Mouse (Mus musculus): ENCODE results near the gene Pttg1.
A peak's percentile ranks its signal among the peaks of the same experiment; 100 is the strongest.

Pttg1 gene

GRCm38 (mm10) chr11:43425824-43426413 lies at the start of gene Pttg1:
Pttg1 (minus strand) TSS chr11:43426251.
- peak; percentile 73 for DNase-seq (ENCODE audit: low spot score)

DNA sequence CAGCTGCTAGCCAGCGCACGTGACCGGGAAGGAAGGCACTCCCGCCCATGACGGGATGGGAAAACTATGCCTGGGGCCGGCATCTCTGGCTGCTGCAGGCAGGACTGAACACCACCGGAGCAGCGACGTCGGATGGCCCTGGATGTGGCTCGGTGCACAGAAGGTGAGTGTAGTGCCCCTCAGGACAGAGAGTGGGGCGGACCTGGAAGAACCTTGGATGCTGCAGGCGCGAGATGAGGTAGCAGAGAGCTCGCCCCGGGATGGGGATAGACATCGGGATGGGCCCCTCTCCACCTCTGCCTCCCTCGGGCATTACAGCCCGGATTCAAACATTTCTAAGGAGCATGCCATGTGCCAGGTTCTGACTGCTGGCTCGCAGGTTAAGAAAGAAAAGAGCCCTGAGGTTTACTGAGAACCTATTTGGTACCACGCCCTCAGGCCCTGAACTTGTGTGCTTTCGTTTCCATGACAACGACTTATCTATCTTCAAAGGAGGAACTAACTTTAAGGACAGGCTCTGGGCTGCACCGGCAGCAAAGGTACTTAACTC lies 48.2 kb upstream of the Pttg1 start, which contains the start of gene C1qtnf2:
Gene C1qtnf2 (plus strand): TSS at position 52 of the 550 bp plus-strand sequence.
- DNase-seq (ENCODE audit: low spot score), result no peak

GRCm38 (mm10) chr11:43473635-43474224 lies 47.7 kb upstream of the Pttg1 start:
- no peak for DNase-seq (ENCODE audit: low spot score)

DNA sequence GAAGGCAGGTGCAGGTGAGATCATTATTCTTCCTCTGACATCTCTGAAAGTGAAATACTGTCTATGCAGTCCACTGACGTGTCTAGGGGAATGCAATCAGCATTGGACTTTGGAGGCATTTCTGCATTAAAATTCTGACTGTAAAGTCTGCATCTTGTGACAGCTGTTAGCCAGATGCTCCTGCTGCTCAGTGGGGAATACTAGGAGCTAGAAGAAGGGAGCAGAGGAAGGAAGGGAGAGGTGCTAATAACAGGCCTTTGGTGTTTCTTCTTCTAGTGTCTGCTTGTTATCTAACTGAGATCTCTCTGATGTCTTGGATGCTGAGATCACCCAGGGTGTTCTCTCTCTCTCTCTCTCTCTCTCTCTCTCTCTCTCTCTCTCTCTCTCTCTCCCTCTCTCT lies 47.1 kb upstream of the Pttg1 start:
- no peak for DNase-seq (ENCODE audit: low spot score)

DNA sequence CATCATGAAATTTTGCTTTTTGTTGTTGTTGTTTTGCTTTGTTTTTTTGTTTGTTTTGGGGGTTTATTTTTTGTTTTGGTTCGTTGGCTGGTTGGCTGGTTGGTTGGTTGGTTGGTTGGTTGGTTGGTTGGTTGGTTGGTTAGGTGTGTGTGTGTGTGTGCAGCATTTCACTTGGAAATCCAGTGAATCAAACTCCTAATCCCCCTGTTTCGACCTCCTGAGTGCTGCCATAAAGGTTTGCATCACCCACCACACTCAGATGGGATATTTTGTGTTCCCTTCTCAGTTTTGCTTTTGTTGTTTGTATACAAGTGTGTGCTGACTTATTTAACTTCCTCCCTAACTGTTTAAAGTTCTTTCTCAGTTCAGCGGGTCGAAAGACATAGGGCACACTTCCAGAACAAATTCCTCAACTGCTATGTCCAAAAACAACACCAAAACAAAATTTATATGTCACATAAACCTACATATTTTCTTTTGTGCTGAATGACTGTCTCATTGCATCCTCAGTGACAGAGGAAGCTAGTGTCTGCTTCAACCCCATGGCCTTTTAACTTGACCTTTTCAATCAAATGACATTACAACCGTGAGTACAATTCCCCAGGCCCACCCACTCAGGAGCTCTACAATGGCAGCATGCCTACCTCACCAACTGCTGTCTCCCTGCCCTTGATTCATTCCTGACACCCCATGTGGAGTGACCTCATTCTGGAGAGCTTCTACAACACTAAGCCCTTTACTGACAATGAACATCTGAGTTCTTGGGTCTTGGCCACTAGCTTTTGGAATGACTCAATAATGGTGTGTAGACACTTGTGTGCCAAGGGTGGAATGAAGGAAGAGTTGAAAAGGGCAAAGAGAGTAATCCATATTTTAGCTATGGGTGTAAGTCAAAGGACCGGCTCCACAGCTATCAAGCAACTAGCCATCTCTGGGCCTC lies 45.1 kb upstream of the Pttg1 start:
- no peak for DNase-seq (ENCODE audit: low spot score)

GRCm38 (mm10) chr11:43470118-43470517 lies 44.1 kb upstream of the Pttg1 start:
- DNase-seq (ENCODE audit: low spot score), result no peak

DNA sequence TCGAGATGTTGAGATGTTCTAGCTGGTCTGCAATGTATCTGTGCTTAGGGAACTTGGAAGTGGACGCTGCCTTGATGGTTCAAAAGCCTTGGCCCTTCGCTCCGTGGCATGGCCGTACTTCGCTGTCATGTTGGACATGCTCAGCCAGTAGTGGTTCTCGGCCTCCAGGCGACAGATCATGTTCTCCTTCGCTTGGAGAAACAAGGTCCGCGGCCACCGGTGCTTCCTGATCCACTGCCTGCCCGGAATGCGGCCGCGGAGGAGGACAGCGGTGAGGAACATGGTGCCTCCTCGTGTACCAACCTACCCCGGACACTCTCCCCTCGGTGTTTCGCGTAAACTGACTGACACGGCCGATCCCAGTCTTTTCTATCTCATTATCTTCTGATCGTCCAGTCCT lies 37.2 kb upstream of the Pttg1 start:
- DNase-seq (ENCODE audit: low spot score), result no peak

- no peak for DNase-seq (ENCODE audit: low spot score)
These were observed 26.2 kb upstream of the Pttg1 start for GRCm38 (mm10) chr11:43452266-43452665.

- DNase-seq (ENCODE audit: low spot score), result no peak
These were observed 25.3 kb upstream of the Pttg1 start for GRCm38 (mm10) chr11:43451322-43451721.

DNA sequence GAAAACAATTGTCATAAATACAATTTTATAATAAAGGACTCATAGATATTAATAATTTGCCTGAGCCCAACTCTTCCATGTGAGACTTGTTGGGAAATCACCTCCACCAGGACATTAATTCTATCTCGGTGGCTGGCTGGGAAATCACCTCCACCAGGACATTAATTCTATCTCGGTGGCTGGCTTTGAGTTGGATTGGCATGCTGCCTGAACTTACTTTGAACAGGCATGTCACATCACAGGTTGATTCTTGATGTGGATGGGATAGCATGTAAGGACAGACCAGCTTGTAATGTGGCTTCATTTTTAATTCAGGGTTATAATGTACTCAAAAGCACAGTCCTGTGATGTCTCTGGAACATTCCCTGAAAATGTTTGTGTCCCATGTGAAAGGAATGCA lies 23.9 kb upstream of the Pttg1 start:
- DNase-seq (ENCODE audit: low spot score), result no peak

- DNase-seq (ENCODE audit: low spot score), result no peak
These were observed 17.1 kb upstream of the Pttg1 start for GRCm38 (mm10) chr11:43443183-43443582.

GRCm38 (mm10) chr11:43441121-43441520 lies 15.1 kb upstream of the Pttg1 start:
- DNase-seq (ENCODE audit: low spot score), result no peak

- no peak for DNase-seq (ENCODE audit: low spot score)
These were observed 8.0 kb upstream of the Pttg1 start for GRCm38 (mm10) chr11:43434024-43434407.

DNA sequence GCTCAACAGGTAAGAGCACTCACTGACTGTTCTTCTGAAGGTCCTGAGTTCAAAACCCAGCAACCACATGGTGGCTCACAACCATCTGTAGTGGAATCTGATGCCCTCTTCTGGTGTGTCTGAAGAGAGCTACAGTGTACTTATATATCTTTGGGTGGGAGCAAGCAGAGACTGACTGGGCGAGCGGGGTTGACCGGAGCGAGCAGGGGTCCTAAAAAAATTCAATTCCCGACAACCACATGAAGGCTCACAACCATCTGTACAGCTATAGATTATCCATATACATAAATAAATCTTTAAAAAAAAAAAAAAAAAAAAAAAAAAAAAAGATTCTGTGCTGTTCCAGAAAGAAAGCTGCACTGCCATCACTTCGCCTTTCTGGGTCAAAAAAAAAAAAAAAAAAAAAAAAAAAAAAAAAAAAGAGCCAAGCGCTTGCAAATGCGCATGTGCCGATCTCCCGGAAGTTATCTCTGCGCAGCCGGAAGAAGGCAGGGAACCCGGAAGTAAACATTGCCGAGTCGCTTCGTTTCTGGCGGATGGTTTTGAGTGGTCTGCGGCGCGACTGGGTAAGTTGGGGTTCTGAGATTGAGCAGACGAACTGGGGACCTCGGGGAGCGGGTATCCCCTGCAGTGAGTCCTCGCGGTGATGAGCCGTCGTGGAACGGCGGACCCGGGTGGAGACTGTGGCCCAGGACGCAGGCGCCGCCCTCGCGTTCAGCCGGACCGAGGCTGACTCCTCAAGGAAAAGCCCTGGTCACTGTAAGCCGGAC lies 7.4 kb upstream of the Pttg1 start, which contains the start of gene Slu7:
Gene Slu7 (plus strand): TSS at position 491 of the 770 bp plus-strand sequence.
- peak; percentile 56 for DNase-seq (ENCODE audit: low spot score)

DNA sequence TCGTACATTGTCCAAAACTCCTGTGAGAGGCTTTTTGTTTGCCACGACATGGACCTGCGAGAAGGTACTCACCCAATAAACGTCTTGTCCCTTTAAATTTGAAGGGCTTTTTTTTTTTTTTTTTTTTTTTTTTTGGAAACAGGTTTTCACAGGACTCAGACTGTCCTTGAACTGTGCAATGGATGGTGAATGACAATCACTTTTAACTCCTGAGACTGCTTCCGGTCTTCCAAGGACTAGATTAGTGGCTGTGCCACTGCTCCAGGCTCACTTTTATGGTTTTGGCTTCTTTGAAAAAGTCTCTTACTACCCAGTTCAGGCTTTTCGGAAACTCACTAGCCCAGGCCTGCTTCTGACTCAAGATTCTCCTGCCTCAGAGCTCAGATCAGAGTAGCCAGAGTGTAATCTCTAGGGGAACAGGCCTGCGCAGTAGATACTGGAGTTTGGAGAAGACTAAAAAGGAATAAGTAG lies 398 bp upstream of the Pttg1 start:
- DNase-seq (ENCODE audit: low spot score), result no peak

DNA sequence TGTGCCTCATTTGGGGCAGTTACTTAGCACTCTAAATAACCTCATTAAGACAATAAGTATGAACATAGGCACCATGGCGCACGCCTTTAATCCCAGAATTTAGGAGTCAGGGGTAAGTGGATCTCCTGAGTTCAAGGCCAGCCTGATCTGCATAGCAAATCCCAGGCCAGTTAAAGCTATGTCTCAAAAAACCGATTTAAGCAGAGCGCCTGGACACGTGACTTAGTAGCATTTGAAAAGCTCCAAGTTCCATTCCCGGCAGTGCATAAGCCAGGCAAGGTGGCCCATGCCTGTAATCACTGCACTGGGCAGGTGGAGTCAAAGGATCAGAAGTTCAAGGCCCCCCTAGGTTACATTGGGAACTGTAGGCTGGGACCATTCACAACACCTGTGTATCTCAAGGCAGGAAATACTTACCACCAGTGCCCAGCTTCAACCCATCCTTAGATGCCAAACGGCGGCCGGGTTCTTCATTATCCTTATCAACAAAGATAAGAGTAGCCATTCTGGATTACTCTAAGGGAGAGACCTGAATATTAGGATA lies 813 bp downstream of the Pttg1 start:
- DNase-seq (ENCODE audit: low spot score), result no peak

DNA sequence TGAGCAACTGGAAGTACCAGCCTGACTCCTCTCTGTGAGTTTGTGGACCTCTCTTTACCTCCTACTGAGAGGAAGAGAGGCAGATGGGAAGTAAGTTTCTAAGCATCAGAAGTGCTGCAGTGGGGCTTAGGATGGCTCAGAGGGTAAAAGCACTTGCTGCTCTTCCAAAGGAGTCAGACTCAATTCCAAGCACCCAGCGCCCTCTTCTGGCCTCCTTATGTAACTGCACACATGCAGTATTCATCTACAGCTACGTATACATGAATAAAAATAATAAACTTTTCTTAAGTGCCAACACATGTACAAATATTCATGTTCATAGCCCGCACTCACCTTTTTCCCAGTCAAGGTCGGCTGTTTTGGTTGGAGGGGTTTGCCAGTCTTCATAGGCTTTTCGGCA lies 1.7 kb downstream of the Pttg1 start:
- no peak for DNase-seq (ENCODE audit: low spot score)

GRCm38 (mm10) chr11:43417201-43417600 lies 8.8 kb downstream of the Pttg1 start:
- DNase-seq (ENCODE audit: low spot score), result no peak

DNA sequence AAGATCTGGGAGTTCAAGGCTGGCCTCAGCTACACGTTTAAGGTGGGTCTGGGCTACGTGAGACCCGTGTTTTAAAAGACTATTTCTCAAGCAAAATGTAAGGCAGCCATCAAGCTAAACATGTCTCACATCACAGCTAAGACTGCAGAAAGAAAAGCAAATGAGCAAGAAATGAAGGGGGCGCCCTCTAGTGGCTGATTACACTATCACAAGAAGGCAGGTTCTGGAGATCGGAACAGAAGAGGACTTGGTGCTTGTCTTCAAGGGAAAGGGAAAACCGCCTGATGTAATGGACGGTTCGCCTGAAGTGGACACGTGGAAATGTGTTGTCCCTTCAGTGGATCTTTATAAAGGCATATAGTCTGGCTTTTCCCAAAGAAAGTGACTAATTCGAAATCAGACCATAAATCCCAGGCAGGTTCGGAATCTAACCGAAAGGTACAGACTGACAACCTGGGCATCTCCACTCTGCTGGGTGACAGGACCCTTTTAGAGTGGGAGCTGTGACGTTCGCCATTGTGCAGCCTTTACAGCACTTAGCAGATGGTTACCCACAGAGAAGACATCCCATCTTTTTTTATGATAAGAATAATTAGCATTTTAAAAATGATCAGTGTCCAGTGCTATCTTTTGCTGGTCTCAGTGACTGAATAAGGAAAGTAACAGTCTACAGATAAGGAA lies 13.1 kb downstream of the Pttg1 start:
- peak; percentile 11 for DNase-seq (ENCODE audit: low spot score)

- no peak for DNase-seq (ENCODE audit: low spot score)
These were observed 14.6 kb downstream of the Pttg1 start for GRCm38 (mm10) chr11:43411413-43411812.

DNA sequence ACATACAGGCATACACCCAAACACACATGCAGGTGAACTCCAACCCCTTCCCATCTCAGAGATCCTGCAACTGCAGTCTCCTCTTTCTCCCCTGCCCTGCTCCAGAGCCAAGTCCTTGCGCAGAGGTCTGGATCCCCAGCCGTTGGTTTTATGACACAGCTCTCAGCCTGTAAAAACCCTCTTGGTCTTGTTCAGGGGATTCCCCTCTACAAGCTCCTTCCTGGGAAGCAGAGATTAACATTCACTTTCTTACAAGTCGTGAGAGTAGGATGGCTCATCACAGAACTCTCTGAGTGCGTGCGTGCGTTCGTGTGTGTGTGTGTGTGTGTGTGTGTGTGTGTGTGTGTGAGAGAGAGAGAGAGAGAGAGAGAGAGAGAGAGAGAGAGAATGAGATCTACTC lies 15.8 kb downstream of the Pttg1 start:
- DNase-seq (ENCODE audit: low spot score), result no peak

All from ovary, adult 18-20 months (tissue).